Mouse (Mus musculus) right cerebral cortex, postnatal 36 days (tissue): ENCODE data around the gene Slc45a1.
"Not testable (repeated sequence)": the region's sequence is repeated elsewhere in the genome, so short reads cannot be mapped to it uniquely, and the experiment has no call there.

Experiments
- DNase-seq, 2 experiments: peaks; one replicate each; pipeline ENCODE4 v3.0.0; 2022; ENCODE audit warnings: low spot score in 2 of 2, mixed read lengths in 1 of 2

Gene Slc45a1

DNA sequence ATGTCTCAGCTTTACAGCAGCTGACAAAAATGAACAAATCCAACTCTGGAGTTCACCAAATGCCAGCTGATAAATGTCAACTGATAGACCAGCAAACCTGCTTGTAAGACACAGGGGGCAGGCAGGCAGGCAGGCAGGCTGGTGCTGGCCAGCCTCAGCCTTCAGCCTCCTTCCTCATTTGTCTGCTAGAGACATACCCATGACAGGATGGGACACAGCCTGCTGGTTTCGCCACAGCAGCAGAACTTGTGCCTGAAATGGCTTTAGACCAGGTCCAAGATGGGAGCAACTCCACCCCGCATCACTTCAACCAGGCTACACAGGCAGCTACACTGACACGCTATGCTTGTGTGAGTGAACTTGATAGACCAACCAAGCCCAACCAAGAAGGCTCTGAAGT lies 46.2 kb downstream of the Slc45a1 start:
- DNase-seq, result no peak

DNA sequence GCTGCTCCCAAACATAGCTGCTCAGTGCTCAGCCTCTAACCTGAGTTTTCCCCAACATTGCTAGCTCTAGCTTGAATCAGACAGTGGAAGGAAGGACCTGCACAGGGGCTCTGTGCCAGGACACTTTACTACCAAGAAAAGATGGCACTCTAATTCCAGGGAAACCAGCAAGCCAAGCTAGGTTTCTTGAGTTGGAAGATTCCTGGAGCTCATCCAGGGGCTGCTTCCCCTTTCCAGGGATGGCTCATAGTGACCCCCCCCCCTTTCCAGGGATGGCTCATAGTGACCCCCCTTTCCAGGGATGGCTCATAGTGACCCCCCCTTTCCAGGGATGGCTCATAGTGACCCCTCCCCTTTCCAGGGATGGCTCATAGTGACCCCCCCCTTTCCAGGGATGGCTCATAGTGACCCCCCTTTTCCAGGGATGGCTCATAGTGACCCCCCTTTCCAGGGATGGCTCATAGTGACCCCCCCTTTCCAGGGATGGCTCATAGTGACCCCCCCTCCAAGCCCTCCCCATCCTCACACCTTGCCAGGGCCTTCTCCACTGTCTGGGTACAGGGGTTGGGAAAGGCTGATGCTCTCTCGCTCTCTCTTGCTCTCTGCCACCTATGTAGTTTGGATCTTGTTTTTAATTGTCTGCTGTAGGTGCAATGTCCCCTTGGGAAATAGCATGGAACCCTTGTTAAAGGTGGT lies 48.5 kb downstream of the Slc45a1 start:
- no peak for DNase-seq

GRCm38 (mm10) chr4:150601489-150601888 lies 50.5 kb downstream of the Slc45a1 start:
- no peak for DNase-seq

DNA sequence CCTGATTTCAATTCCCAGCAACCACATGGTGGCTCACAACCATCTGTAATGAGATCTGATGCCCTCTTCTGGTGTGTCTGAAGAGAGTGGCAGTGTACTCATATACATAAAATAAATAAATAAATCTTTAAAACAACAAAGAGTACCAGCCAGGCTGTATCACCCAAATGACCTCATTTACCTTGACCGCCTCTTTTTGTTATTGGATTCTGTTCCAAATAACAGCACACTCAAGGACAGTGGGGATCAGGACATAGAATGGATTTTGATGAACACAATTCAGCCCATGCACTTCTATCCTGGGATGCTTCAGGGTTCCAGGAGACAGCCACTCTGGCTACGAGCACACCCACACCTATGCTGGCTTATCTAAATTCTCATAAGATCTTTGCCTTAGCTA lies 51.5 kb downstream of the Slc45a1 start:
- not testable (repeated sequence) for DNase-seq

GRCm38 (mm10) chr4:150599119-150599992 lies 52.6 kb downstream of the Slc45a1 start:
- DNase-seq, result no peak

GRCm38 (mm10) chr4:150598686-150599085 lies 53.3 kb downstream of the Slc45a1 start:
- DNase-seq, result no peak

DNA sequence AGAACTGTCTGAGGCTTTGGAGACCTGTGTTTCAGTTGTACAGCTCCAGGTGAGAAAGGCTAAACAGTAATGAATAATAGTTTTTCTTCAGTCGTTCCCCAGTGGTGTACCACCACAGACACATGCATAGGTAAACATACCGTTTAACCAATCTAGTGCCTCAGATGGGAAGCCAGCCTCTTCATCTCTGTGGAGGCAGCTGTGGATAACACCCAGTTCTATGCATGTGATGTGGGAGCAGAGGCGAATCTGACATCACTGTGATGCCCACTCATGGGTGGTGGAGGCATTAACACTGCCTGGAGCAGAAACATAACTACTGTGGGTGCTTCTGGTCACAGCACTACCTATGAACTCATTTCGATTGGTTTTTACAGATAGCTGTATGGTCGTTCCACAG lies 56.0 kb downstream of the Slc45a1 start:
- DNase-seq, result peak in 1 of 2 experiments; percentile 47

- DNase-seq, result no peak
Measured at GRCm38 (mm10) chr4:150595071-150595470, 56.9 kb downstream of the Slc45a1 start.

- no peak for DNase-seq
Measured at GRCm38 (mm10) chr4:150594298-150594829, 57.6 kb downstream of the Slc45a1 start.

GRCm38 (mm10) chr4:150593473-150594217 lies 58.3 kb downstream of the Slc45a1 start:
- DNase-seq, result no peak

DNA sequence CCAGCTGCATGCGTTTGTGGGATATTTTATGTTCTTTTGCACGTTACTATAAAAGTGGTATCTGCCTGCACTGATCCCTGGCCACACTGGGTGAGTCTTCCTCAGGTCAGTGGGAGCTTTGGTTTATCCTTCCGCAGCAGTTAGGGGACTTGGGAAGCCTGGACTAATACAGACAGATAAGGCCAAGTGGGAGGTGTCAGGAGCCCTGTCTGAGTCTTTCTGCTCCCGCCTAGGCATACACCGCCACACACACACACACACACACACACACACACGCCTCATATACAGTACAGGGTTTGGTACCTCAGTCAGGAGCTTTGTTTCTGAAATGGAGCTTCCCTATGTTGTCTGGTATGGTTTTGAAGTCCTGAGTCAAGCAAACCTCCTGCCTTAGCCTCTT lies 59.9 kb downstream of the Slc45a1 start:
- DNase-seq, result no peak

DNA sequence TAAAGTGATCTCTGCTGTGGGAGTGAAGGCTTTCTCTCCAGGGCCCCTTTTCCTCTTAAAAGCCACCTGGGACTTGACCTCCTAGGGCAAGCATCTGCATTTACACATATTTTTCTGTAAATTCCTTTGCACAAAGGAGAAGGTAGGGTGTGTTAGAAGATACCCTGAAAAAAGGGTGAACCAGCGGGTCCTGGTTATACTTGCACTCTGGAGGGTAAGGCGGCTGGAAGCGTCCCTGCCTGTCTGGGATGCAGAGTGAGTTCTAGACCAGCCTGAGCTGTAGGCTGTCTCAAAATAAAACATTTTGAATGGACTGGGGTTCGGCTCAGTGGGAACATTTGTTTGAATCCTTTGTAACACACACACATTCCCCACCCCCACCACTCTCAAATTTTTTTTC lies 60.4 kb downstream of the Slc45a1 start:
- DNase-seq, result no peak

- no peak for DNase-seq
Measured at GRCm38 (mm10) chr4:150590621-150591282, 61.2 kb downstream of the Slc45a1 start.

GRCm38 (mm10) chr4:150588300-150588621 lies 63.7 kb downstream of the Slc45a1 start:
- DNase-seq, result no peak

- no peak for DNase-seq
Measured at GRCm38 (mm10) chr4:150587597-150588299, 64.2 kb downstream of the Slc45a1 start.

- DNase-seq, result no peak
Measured at GRCm38 (mm10) chr4:150586275-150586674, 65.7 kb downstream of the Slc45a1 start.

DNA sequence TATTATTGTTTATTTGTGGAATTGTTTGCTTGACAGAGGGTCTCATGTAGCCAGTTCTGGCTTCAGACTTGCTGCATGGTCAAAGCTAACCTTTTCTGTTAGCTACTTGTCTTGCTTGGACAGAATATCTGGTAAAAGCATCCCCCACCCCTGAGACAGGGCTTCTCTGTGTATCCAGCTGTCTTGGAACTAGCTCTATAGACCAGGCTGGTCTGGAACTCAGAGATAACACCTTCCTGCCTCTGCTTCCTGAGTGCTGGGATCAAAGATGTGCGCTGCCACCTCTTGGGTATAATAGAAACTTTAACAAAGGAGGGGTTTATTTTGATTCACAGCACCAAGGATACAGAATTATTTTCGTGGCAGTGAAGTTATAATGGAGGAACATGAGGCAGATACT lies 66.2 kb downstream of the Slc45a1 start:
- DNase-seq, result no peak

GRCm38 (mm10) chr4:150583777-150584135 lies 68.2 kb downstream of the Slc45a1 start:
- no peak for DNase-seq

DNA sequence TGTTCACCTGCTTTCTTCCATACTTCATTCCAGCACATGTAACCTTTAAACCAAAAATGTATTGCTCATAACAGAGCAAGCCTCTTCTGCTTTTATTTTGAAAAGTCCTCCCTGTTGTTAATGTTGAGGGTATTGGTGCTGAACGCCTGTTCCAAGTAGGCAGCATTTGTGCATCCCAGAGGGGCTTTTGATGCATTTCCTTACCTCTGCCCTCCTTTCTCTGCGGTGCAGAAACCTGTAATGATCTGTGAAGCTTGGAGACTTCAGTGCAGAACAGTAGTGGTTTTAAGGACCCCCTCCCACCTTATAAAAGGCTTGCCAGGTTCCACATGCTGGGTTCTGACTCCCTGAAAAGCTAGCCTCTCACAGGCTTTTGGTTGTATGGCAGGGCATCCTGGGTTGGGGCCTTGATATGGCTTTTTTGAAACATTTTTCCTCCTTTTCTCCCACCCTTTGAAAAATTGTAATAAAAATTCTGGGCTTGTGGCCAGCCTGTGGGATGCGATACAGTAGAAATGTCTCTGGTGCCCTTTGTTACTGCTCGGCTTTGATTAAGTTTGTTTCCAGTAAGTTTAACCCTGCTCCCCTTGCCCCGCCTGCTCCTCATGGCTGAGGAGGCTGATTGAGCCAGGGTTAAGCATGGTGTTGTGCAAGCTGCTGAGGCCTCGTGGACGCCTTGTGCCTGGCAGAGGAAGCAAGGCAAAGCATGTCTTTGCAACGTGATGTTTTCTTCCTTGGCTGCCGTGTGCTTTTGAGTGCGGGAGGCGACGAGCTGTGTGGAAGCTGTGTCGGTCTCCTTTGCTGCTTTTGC lies 68.8 kb downstream of the Slc45a1 start:
- peak; percentile 53 to 72 for DNase-seq
